Mouse (Mus musculus): ENCODE measurements around the gene Krtap22-2.

GRCm38 (mm10) chr16:89047783-89048182 is 37.2 kb upstream of the Krtap22-2 start, which contains the start of gene Krtap6-5:
- TF ChIP-seq CTCF (IDR thresholded peaks at IDR 0.05) = no peak
- no peak for TF ChIP-seq EP300 (IDR thresholded peaks at IDR 0.05)
